Mouse (Mus musculus): ENCODE data around the gene Ear2. TPM values are rescaled to one million over a fixed set of nuclear protein-coding genes. Genes with fewer than 3 reads are reported as not detected.

The Ear2 gene
- 10 to 100 TPM in 1 of 2 experiments, 1 to 10 TPM in 1; 1.6 to 19.2 TPM for polyA plus RNA-seq (2017; shearing (Covaris generic))

DNA sequence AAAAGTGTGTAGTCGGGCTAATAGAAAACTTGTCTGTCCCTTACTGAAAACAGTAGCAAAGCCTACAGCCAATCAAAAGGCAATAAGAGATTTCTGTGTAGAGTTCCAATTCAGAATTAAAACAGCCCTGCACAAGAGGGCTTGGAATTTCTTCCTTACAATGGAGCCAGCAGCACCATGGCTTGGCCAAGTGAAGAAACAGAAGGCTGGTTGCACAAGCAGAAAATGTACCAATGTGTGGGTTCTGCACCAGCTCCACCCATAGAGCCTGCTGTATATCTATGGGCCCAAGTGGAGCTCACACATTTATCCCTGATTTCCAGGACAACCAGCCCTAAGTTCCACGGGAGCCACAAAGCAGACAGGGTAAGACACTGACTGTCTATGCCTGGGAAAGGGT, at the start of gene Ear2:
TSS of gene Ear2 (plus strand) at position 301 of the 400 bp plus-strand sequence.

GRCm38 (mm10) chr14:44123551-44123950, 21.1 kb downstream of the Ear2 start, which contains the start of gene Gm3327:
Gene Gm3327, plus strand, starts transcription at chr14:44123851.

Other genes with a start within 250 kb of the Ear2 start
- gene Ear1, start 227.1 kb upstream of the Ear2 start, polyA plus RNA-seq (2017; shearing (Covaris generic)), result 1 to 10 TPM in 1 of 2 experiments, under 1 TPM in 1; 0.27 to 3.4 TPM
- not detected for gene Ear10, start 179.1 kb upstream of the Ear2 start, polyA plus RNA-seq (2017; shearing (Covaris generic))
- gene Gm8113, start 177.3 kb upstream of the Ear2 start, polyA plus RNA-seq (2017; shearing (Covaris generic)), result under 1 TPM; 0.08 to 0.58 TPM
- gene Ang5, start 145.6 kb upstream of the Ear2 start, polyA plus RNA-seq (2017; shearing (Covaris generic)), result not detected
- not detected for gene Ang6, start 100.4 kb upstream of the Ear2 start, polyA plus RNA-seq (2017; shearing (Covaris generic))
- gene Gm3327, start 21.2 kb downstream of the Ear2 start, polyA plus RNA-seq (2017; shearing (Covaris generic)), result not detected
- gene Gm8212, start 95.0 kb downstream of the Ear2 start, polyA plus RNA-seq (2017; shearing (Covaris generic)), result not detected
- under 1 TPM in 1 of 2 experiments, not detected in 1; 0.44 TPM for gene 4930503E14Rik, start 110.6 kb downstream of the Ear2 start, polyA plus RNA-seq (2017; shearing (Covaris generic))
- gene Gm8220, start 182.9 kb downstream of the Ear2 start, polyA plus RNA-seq (2017; shearing (Covaris generic)), result not detected
- not detected for gene Gm5930, start 235.9 kb downstream of the Ear2 start, polyA plus RNA-seq (2017; shearing (Covaris generic))

Data from activated CD4-positive, CD25-positive, alpha-beta regulatory T cell (primary cell).